26 mouse cellular contexts compared by ENCODE assay signal in the genomic region with DNA sequence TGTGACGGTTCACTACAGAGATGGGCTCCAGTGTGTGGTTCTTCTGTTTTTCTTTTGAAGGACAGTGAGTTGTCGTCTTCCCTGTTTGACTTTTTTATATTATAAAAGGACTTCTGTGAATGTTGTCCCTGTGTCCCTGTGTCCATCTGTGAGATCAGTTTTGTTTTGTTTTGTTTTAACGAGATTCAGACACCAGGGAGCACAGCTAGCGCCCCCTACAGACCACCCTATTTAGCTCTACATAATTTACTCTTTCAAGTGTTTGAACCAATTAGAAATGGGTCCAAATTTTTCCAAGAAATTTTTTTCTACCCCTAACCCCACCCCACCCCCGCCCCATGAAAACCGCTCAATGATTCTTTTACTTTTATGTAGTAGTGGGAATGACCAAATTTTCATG.
A peak's percentile ranks its signal among the peaks of the same experiment; 100 is the strongest.
DNase-seq lines count a peak whose midpoint lies in the region; ATAC-seq and TF ChIP-seq lines count a peak whose summit lies in the region.
"Had no signal": no experiment of that assay in that cellular context is flagged by ENCODE, and none has a peak within 500 bp of the region (broad histone marks: within the 10 kb centered on the region; RNA-seq: fewer than 3 reads in every experiment).

No protein-coding gene starts in this region.

- peaks cover 4% of the 10 kb centered on the region; the same call in 1 of the 2 replicates for H3K4me1 ChIP-seq in kidney, adult 2 months (ENCODE audit: control insufficient read depth, insufficient read depth, low read length)
- no peaks in the 10 kb centered on the region for H3K4me1 ChIP-seq in liver, postnatal 0 days (ENCODE audit: insufficient read depth)
- no peaks in the 10 kb centered on the region for H3K4me1 ChIP-seq in forebrain, postnatal 0 days (ENCODE audit: insufficient read depth)
- H3K4me1 ChIP-seq: forebrain, embryonic 10.5 days; heart, embryonic 12.5 days; hindbrain, embryonic 10.5 days; intestine, embryonic 15.5 days; limb, embryonic 12.5 days; lung, embryonic 15.5 days; midbrain, embryonic 15.5 days had no signal

- no peak overlapping the region for H3K9ac ChIP-seq in liver, postnatal 0 days (replicated peaks)
- H3K9ac ChIP-seq in forebrain, postnatal 0 days: no peak overlapping the region
- H3K9ac ChIP-seq: heart, embryonic 12.5 days; intestine, embryonic 15.5 days; limb, embryonic 12.5 days; liver, embryonic 14.5 days; lung, embryonic 15.5 days; midbrain, embryonic 15.5 days had no signal

- DNase-seq in kidney, adult 2 months: no peak
- DNase-seq in kidney, postnatal 10 days: no peak
- no peak for DNase-seq in liver, postnatal 0 days
- DNase-seq in liver (no peak), ES-CJ7 (ENCODE audit: low read depth, low spot score) (peak; percentile 6)
- no peak for DNase-seq in forebrain, postnatal 0 days
- DNase-seq: adrenal gland, adult 2 months; B cell, adult 2 months; cerebellum, adult 18-20 months; cerebellum, postnatal 14 days; heart, postnatal 10 days; kidney, adult 9 months; kidney, postnatal 36 days; lung, postnatal 4 days; thymus, adult 2 months had no signal

- no peak overlapping the region for H3K4me3 ChIP-seq in kidney, adult 2 months (ENCODE audit: insufficient read depth, low read depth, low read length)
- H3K4me3 ChIP-seq in liver, postnatal 0 days (ENCODE audit: low read depth, low read length): no peak overlapping the region
- no peak overlapping the region for H3K4me3 ChIP-seq in forebrain, postnatal 0 days (ENCODE audit: low read depth, low read length)
- H3K4me3 ChIP-seq: forebrain, embryonic 10.5 days; heart, embryonic 12.5 days; hindbrain, embryonic 10.5 days; intestine, embryonic 15.5 days; limb, embryonic 12.5 days; lung, embryonic 15.5 days; midbrain, embryonic 15.5 days had no signal

- no peak overlapping the region for H3K4me2 ChIP-seq in liver, postnatal 0 days (ENCODE audit: low read depth, low read length)
- no peak overlapping the region for H3K4me2 ChIP-seq in forebrain, postnatal 0 days (ENCODE audit: low read depth)
- H3K4me2 ChIP-seq: heart, embryonic 12.5 days; intestine, embryonic 15.5 days; limb, embryonic 12.5 days; lung, embryonic 15.5 days; midbrain, embryonic 15.5 days had no signal

- 0 out of 2 replicates have a peak, but pooled peaks have one; percentile 11 for TF ChIP-seq CTCF in kidney, adult 2 months (conservative IDR thresholded peaks at IDR 0.05; ENCODE audit: insufficient read depth, insufficient read length, low read depth, low read length)
- TF ChIP-seq CTCF in liver, postnatal 0 days (IDR thresholded peaks at IDR 0.05; ENCODE audit: low read depth): 0 out of 2 replicates have a peak, but pooled peaks have one; percentile 7
- no peak for TF ChIP-seq CTCF in forebrain, postnatal 0 days (IDR thresholded peaks at IDR 0.05; ENCODE audit: low read depth)

- no peak overlapping the region for H3K27ac ChIP-seq in kidney, adult 2 months (ENCODE audit: insufficient read depth, low read depth, low read length)
- no peak overlapping the region for H3K27ac ChIP-seq in liver, postnatal 0 days (ENCODE audit: low read depth)
- no peak overlapping the region for H3K27ac ChIP-seq in forebrain, postnatal 0 days (ENCODE audit: low read depth, low read length)
- H3K27ac ChIP-seq: forebrain, embryonic 10.5 days; hindbrain, embryonic 10.5 days; intestine, embryonic 15.5 days; limb, embryonic 12.5 days; liver, embryonic 14.5 days; lung, embryonic 15.5 days; midbrain, embryonic 15.5 days; stomach, postnatal 0 days had no signal

- TF ChIP-seq EP300 in liver, postnatal 0 days (IDR thresholded peaks at IDR 0.05; ENCODE audit: low read depth): no peak

- H3K36me3 ChIP-seq in kidney, adult 2 months (ENCODE audit: control insufficient read depth, insufficient read depth, low read length): no peaks in the 10 kb centered on the region
- H3K36me3 ChIP-seq in liver, postnatal 0 days (replicated peaks; ENCODE audit: insufficient read depth, low read length): no peaks in the 10 kb centered on the region
- no peaks in the 10 kb centered on the region for H3K36me3 ChIP-seq in forebrain, postnatal 0 days (ENCODE audit: insufficient read depth)
- H3K36me3 ChIP-seq: forebrain, embryonic 10.5 days; heart, embryonic 12.5 days; hindbrain, embryonic 10.5 days; intestine, embryonic 15.5 days; limb, embryonic 12.5 days; lung, embryonic 15.5 days; midbrain, embryonic 15.5 days had no signal

- no peaks in the 10 kb centered on the region for H3K27me3 ChIP-seq in kidney, adult 2 months (replicated peaks; ENCODE audit: control insufficient read depth, insufficient read depth, low read length)
- H3K27me3 ChIP-seq in liver, postnatal 0 days (ENCODE audit: insufficient read depth, low read length): no peaks in the 10 kb centered on the region
- no peaks in the 10 kb centered on the region for H3K27me3 ChIP-seq in forebrain, postnatal 0 days (ENCODE audit: insufficient read depth, low read length)
- H3K27me3 ChIP-seq: intestine, embryonic 15.5 days; limb, embryonic 12.5 days; lung, embryonic 15.5 days; midbrain, embryonic 15.5 days had no signal

- ATAC-seq in liver, postnatal 0 days: no peak
- ATAC-seq in forebrain, postnatal 0 days: no peak
- no peak for ATAC-seq in megakaryocyte progenitor cell, adult 5-6 weeks (replicated peaks; ENCODE audit: poor library complexity)
- ATAC-seq: hindbrain, embryonic 16.5 days; intestine, embryonic 15.5 days; midbrain, embryonic 15.5 days had no signal

- no peaks in the 10 kb centered on the region for H3K9me3 ChIP-seq in liver, postnatal 0 days (ENCODE audit: low read length)
- H3K9me3 ChIP-seq in forebrain, postnatal 0 days (ENCODE audit: low read length): no peaks in the 10 kb centered on the region
- H3K9me3 ChIP-seq: forebrain, embryonic 10.5 days; heart, embryonic 12.5 days; hindbrain, embryonic 10.5 days; intestine, embryonic 15.5 days; limb, embryonic 12.5 days; lung, embryonic 15.5 days; midbrain, embryonic 15.5 days had no signal

- TF ChIP-seq POLR2A in kidney, adult 2 months (IDR thresholded peaks at IDR 0.05; ENCODE audit: low read depth, low read length): no peak

- WGBS in kidney, adult 2 months: 73% methylated on average over 6 of the region's 6 CpGs
- 59% methylated on average over 6 of the region's 6 CpGs for WGBS in liver, postnatal 0 days (ENCODE audit: insufficient replicate concordance)
- 65% methylated on average over 6 of the region's 6 CpGs for WGBS in forebrain, postnatal 0 days
